Mouse (Mus musculus) CH12.LX (cell line): ENCODE results near the gene Crtc1. TPM values are rescaled to one million over a fixed set of nuclear protein-coding genes. Genes with fewer than 3 reads are reported as not detected.

Experiments
- DNase-seq: peaks from one replicate; pipeline ENCODE4 v3.0.0-alpha.2; 2013; ENCODE audit errors: extremely low read depth
- H3K27ac ChIP-seq: 2 replicates; pipeline ENCODE4 v1.5.1; 2012; ENCODE audit warnings: low read depth, mild to moderate bottlenecking, control low read depth, moderate library complexity; ENCODE audit not compliant: insufficient read depth
- H3K27me3 ChIP-seq: replicated peaks from 2 replicates; pipeline ENCODE3; 2012; ENCODE audit warnings: inconsistent platforms
- H3K36me3 ChIP-seq, 2 experiments: replicated peaks in 1 of 2; 2 replicates each; pipeline versions ENCODE3 to v1.6.1; 2012; ENCODE audit warnings: inconsistent platforms in 1 of 2, low read length in 1 of 2, mild to moderate bottlenecking in 1 of 2, mixed read lengths in 1 of 2, moderate library complexity in 1 of 2; ENCODE audit not compliant: control insufficient read depth in 1 of 2, insufficient read depth in 1 of 2
- H3K4me1 ChIP-seq, 2 experiments: 2 replicates each; pipeline ENCODE4 v1.6.1; 2012; ENCODE audit warnings: inconsistent platforms in 1 of 2, moderate library complexity in 1 of 2; ENCODE audit not compliant: insufficient read depth in 2 of 2, control insufficient read depth in 1 of 2
- H3K4me2 ChIP-seq: 2 replicates; pipeline ENCODE4 v1.6.1; 2012; ENCODE audit warnings: low read depth, mild to moderate bottlenecking, control low read depth; ENCODE audit not compliant: poor library complexity, insufficient read depth, severe bottlenecking
- H3K4me3 ChIP-seq, 3 experiments: fragments of 150-350 bp in 1 of 3; sonication (generic) in 1 of 3; replicated peaks in 1 of 3; 2 replicates each; pipeline versions ENCODE3 to v1.5.1; 2011 to 2012; ENCODE audit warnings: low read depth in 2 of 3, low read length in 2 of 3, mild to moderate bottlenecking in 2 of 3, moderate library complexity in 2 of 3, control low read depth in 1 of 3, improper control_type of control experiment in 1 of 3, inconsistent platforms in 1 of 3, mixed read lengths in 1 of 3; ENCODE audit not compliant: poor library complexity in 1 of 3
- H3K79me2 ChIP-seq: replicated peaks from 2 replicates; pipeline ENCODE4 v1.6.1; 2012; ENCODE audit warnings: mild to moderate bottlenecking, moderate library complexity; ENCODE audit not compliant: control insufficient read depth, poor library complexity, insufficient read depth, severe bottlenecking; ENCODE audit errors: extremely low read depth
- H3K9ac ChIP-seq: 2 replicates; pipeline ENCODE4 v1.6.1; 2012; ENCODE audit warnings: low read depth, mild to moderate bottlenecking, control low read depth, moderate library complexity; ENCODE audit not compliant: insufficient read depth
- H3K9me3 ChIP-seq: replicated peaks from 2 replicates; pipeline ENCODE3; 2012; ENCODE audit warnings: low read length, inconsistent platforms, mixed read lengths
- E2F4 ChIP-seq: IDR thresholded peaks from 2 replicates; pipeline ENCODE4 v1.6.1; 2011; ENCODE audit warnings: low read depth, low read length, improper control_type of control experiment; ENCODE audit not compliant: insufficient replicate concordance
- EP300 ChIP-seq: IDR thresholded peaks from 2 replicates; pipeline ENCODE4 v1.6.1; 2011; ENCODE audit warnings: low read length, improper control_type of control experiment
- IRF4 ChIP-seq: IDR thresholded peaks from 2 replicates; pipeline ENCODE4 v1.6.1; 2014; ENCODE audit warnings: low read depth, mild to moderate bottlenecking, inconsistent platforms, low read length, improper control_type of control experiment
- KAT2A ChIP-seq: IDR thresholded peaks from 2 replicates; pipeline ENCODE4 v1.6.1; 2012; ENCODE audit warnings: low read length, improper control_type of control experiment, inconsistent platforms; ENCODE audit not compliant: insufficient replicate concordance
- MAX ChIP-seq: IDR thresholded peaks from 2 replicates; pipeline ENCODE4 v1.6.1; 2011; ENCODE audit warnings: low read length, improper control_type of control experiment
- MAZ ChIP-seq: IDR thresholded peaks from 2 replicates; pipeline ENCODE4 v1.6.1; 2012; ENCODE audit warnings: low read depth, mild to moderate bottlenecking, inconsistent platforms, low read length, improper control_type of control experiment, moderate library complexity
- MXI1 ChIP-seq: IDR thresholded peaks from 2 replicates; pipeline ENCODE4 v1.6.1; 2011; ENCODE audit warnings: mild to moderate bottlenecking, low read depth, low read length, improper control_type of control experiment
- NELFE ChIP-seq: IDR thresholded peaks from 2 replicates; pipeline ENCODE4 v1.6.1; 2011; ENCODE audit warnings: low read depth, low read length, improper control_type of control experiment
- POLR2A ChIP-seq: IDR thresholded peaks from 2 replicates; pipeline ENCODE4 v1.6.1; 2011; ENCODE audit warnings: low read depth, mild to moderate bottlenecking, improper control_type of control experiment, low read length
- RCOR1 ChIP-seq: conservative IDR thresholded peaks from 2 replicates; pipeline ENCODE4 v1.6.1; 2012; ENCODE audit warnings: low read depth, mild to moderate bottlenecking, inconsistent platforms, low read length, improper control_type of control experiment
- SMC3 ChIP-seq: IDR thresholded peaks from 2 replicates; pipeline ENCODE4 v1.6.1; 2011; ENCODE audit warnings: low read depth, low read length, improper control_type of control experiment
- ZMIZ1 ChIP-seq: IDR thresholded peaks from 2 replicates; pipeline ENCODE4 v1.6.1; 2012; ENCODE audit warnings: low read depth, mild to moderate bottlenecking, inconsistent platforms, low read length, improper control_type of control experiment
- ZNF384 ChIP-seq: IDR thresholded peaks from 2 replicates; pipeline ENCODE4 v1.6.1; 2012; ENCODE audit warnings: low read depth, low read length, improper control_type of control experiment, inconsistent platforms
- dilution Hi-C: fragments of 300-500 bp; cut with MboI; formaldehyde crosslinking; loops from 2 replicates; pipeline ENCODE4 v1.14.3; 2020; ENCODE audit warnings: low sequenced_read_pairs; ENCODE audit not compliant: extremely low pct_unique_long_range_greater_than_20kb, extremely low pct_ligation_motif_present
- in situ Hi-C: fragments of 300-500 bp; cut with MboI; formaldehyde crosslinking; loops from 3 replicates; pipeline ENCODE4 v1.14.3; 2019; ENCODE audit warnings: low sequenced_read_pairs, low pct_ligation_motif_present, low pct_unique_long_range_greater_than_20kb, mixed read lengths
- polyA plus RNA-seq: library from polyadenylated mRNA; unstranded; fragments of >175 nt; gene quantifications from 2 replicates; pipeline ENCODE4 v1.2.1, GENCODE M21; 2012; ENCODE audit warnings: low read depth; ENCODE audit not compliant: insufficient read length
- total RNA-seq, 2 experiments: library from RNA; depleted of rRNA; stranded (reverse); fragments of 300-350 nt in 1 of 2; fragments of >200 nt in 1 of 2; gene quantifications; 2 replicates each; pipeline ENCODE4 v1.2.3; 2012 to 2014

The Crtc1 gene
- total and polyA plus RNA-seq, 3 experiments, result 2.0 to 8.6 (median 2.2) TPM

DNA sequence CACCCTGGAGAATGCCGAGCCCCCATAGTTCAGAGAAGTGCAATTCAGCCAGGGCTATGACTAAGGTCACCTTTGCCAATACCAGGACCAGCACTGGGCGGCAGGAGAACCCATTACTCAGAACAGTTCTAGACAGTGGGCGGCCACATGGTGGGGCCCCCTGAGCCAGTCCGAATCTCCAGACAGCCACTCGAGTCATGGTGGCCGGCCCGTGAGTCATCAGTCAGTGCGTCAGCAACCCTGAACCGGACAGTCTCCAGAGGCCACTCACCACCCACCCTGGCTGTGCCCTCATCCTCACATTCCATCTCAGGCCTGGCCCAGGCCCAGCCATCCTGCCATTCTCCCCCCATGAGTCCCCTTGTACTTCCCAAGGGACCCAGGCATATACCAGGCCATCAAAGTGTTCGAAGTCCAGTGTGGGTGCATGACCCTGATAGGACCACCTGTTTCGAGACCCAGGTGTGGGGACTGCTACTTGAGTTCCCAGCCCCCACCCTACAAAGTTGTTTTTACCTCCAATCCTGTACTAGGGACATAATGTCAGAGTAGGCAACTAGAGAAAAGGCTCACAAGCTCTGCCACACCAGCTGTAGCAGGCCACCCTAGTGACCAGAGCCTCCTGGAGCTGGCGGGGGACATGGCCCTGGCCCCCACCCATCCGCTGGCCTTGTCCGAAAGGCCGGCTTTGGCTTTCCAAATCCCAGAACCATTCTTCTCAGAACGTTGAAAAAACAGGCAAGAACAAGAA, 22.6 kb upstream of the Crtc1 start:
- Histone ChIP-seq H3K9ac (no peak overlapping the region), H3K4me1 (peaks cover 0 to 7% of the 10 kb centered on the region in 2 experiments; a peak in 1 of 4 replicates), H3K27ac (no peak overlapping the region), H3K9me3 (peaks cover 8% of the 10 kb centered on the region), H3K79me2 (no peaks in the 10 kb centered on the region), H3K36me3 (peaks cover 0 to 79% of the 10 kb centered on the region in 2 experiments), H3K27me3 (no peaks in the 10 kb centered on the region), H3K4me3 (no peak overlapping the region), H3K4me2 (no peak overlapping the region)
- dilution Hi-C loops (no loop called here), in situ Hi-C loops (no loop called here)
- no peak for DNase-seq
- no peak for TF ChIP-seq RCOR1

DNA sequence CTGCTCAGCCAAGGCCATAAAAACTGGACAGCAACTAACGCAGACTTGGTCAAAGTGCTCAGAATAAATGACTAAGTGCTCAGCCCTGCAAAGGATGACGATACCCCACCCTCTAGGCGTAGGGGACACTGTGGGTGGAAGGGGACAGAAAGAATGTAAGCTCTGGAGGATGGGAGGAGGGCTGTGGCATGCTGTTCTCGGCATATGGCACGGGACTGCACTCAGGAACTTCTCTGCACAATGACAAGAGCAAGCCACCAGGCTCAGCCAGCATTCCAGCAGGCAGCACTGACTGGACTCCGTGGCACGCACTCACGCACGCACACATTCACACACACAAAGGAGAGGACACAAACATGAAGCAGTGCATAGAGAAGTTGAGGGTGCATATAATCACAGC, 21.2 kb upstream of the Crtc1 start:
- Histone ChIP-seq H3K9me3 (peaks cover 8% of the 10 kb centered on the region), H3K9ac (no peak overlapping the region), H3K27me3 (no peaks in the 10 kb centered on the region), H3K4me1 (peaks cover 0 to 7% of the 10 kb centered on the region in 2 experiments; a peak in 1 of 4 replicates), H3K4me3 (no peak overlapping the region), H3K4me2 (no peak overlapping the region), H3K27ac (no peak overlapping the region), H3K36me3 (peaks cover 0 to 67% of the 10 kb centered on the region in 2 experiments), H3K79me2 (no peaks in the 10 kb centered on the region)
- no peak for DNase-seq
- in situ Hi-C loops, result no loop called here
- TF ChIP-seq SMC3, result no peak
- TF ChIP-seq EP300, result no peak
- no peak for TF ChIP-seq POLR2A
- TF ChIP-seq RCOR1, result no peak
- no peak for TF ChIP-seq MAZ
- no peak for TF ChIP-seq KAT2A
- TF ChIP-seq E2F4, result no peak
- TF ChIP-seq NELFE, result no peak
- no peak for TF ChIP-seq MXI1
- TF ChIP-seq MAX, result no peak
- TF ChIP-seq IRF4, result no peak
- no peak for TF ChIP-seq ZMIZ1
- no peak for TF ChIP-seq ZNF384
- dilution Hi-C loops, result no loop called here

DNA sequence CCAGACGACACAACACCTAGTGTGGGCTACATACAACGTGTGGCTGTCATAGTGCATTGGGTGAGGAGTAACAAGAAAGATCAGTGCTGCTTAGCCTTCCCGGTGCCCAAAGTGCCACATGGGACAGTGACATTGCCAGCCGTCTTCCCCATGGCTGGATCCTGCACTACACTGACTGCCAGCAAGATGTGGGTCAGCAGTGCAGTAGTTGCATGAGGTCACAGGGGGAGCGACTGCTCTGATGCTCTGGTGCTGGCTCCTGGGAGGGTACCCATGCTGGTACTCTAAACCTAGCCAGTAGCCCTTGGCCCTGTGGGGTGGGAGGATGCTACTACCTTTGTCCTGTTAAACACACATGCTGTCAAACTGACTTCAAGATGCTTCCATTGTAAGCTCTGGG, 20.8 kb upstream of the Crtc1 start:
- no peak overlapping the region for H3K4me2 ChIP-seq
- no peak overlapping the region for H3K9ac ChIP-seq
- no peak overlapping the region for H3K27ac ChIP-seq
- in situ Hi-C loops (no loop called here), dilution Hi-C loops (no loop called here)
- no peaks in the 10 kb centered on the region for H3K79me2 ChIP-seq
- H3K27me3 ChIP-seq, result no peaks in the 10 kb centered on the region
- H3K4me1 ChIP-seq, result peaks cover 0 to 7% of the 10 kb centered on the region in 2 experiments; a peak in 1 of 4 replicates
- H3K36me3 ChIP-seq, result peaks cover 0 to 68% of the 10 kb centered on the region in 2 experiments
- H3K4me3 ChIP-seq, result no peak overlapping the region
- peaks cover 8% of the 10 kb centered on the region for H3K9me3 ChIP-seq
- TF ChIP-seq MXI1, result no peak
- no peak for DNase-seq
